Mouse (Mus musculus) retina, embryonic 14.5 days (tissue): ENCODE data around the gene Trim46.

ENCODE experiments used
- DNase-seq: peaks from one replicate; pipeline ENCODE4 v3.0.0-alpha.2; 2015; ENCODE audit warnings: low spot score

Gene Trim46

GRCm38 (mm10) chr3:89270891-89271290, 24.8 kb upstream of the Trim46 start:
- DNase-seq = no peak

GRCm38 (mm10) chr3:89270051-89270755, 24.1 kb upstream of the Trim46 start, which contains the start of gene Slc50a1:
Gene Slc50a1 (minus strand): TSS chr3:89270570.
- peak; percentile 72 for DNase-seq

- no peak for DNase-seq
Observed at GRCm38 (mm10) chr3:89268916-89269315, 22.8 kb upstream of the Trim46 start.

- peak; percentile 87 for DNase-seq
Observed at GRCm38 (mm10) chr3:89266439-89266893, 20.4 kb upstream of the Trim46 start.

GRCm38 (mm10) chr3:89262417-89262816, 16.3 kb upstream of the Trim46 start:
- DNase-seq = no peak

- no peak for DNase-seq
Observed at GRCm38 (mm10) chr3:89260211-89260610, 14.1 kb upstream of the Trim46 start.

GRCm38 (mm10) chr3:89259076-89259475, 13.0 kb upstream of the Trim46 start, which contains the start of gene Dpm3:
Gene Dpm3 (plus strand): TSS chr3:89259358.
- DNase-seq = no peak

- no peak for DNase-seq
Observed at GRCm38 (mm10) chr3:89256177-89256576, 10.1 kb upstream of the Trim46 start.

GRCm38 (mm10) chr3:89254994-89255393, 8.9 kb upstream of the Trim46 start:
- DNase-seq = no peak

- DNase-seq = peak; percentile 47
Observed at GRCm38 (mm10) chr3:89251365-89251895, 5.3 kb upstream of the Trim46 start.

- DNase-seq = peak; percentile 72
Observed at GRCm38 (mm10) chr3:89250435-89251040, 4.4 kb upstream of the Trim46 start.

GRCm38 (mm10) chr3:89247466-89247865, 1.4 kb upstream of the Trim46 start:
- no peak for DNase-seq

- peak; percentile 68 for DNase-seq
Observed at GRCm38 (mm10) chr3:89245688-89246171, 379 bp downstream of the Trim46 start, which contains the start of gene Krtcap2. Gene Krtcap2 (plus strand): TSS chr3:89245966.

GRCm38 (mm10) chr3:89244982-89245687, 974 bp downstream of the Trim46 start:
- peak; percentile 71 for DNase-seq

- DNase-seq = peak; percentile 49
Observed at GRCm38 (mm10) chr3:89244158-89244981, 1.7 kb downstream of the Trim46 start.

GRCm38 (mm10) chr3:89243609-89244008, 2.5 kb downstream of the Trim46 start:
- DNase-seq = peak; percentile 79

- DNase-seq = peak; percentile 55
Observed at GRCm38 (mm10) chr3:89242331-89242895, 3.7 kb downstream of the Trim46 start.

- no peak for DNase-seq
Observed at GRCm38 (mm10) chr3:89238494-89238893, 7.6 kb downstream of the Trim46 start.

GRCm38 (mm10) chr3:89237682-89238081, 8.4 kb downstream of the Trim46 start:
- DNase-seq = no peak

GRCm38 (mm10) chr3:89236516-89236915, 9.6 kb downstream of the Trim46 start:
- no peak for DNase-seq

GRCm38 (mm10) chr3:89233562-89234110, 12.5 kb downstream of the Trim46 start:
- DNase-seq = no peak
